Mouse (Mus musculus) adipose tissue, adult 10 weeks (tissue): ENCODE measurements around the gene Prss50. TPM values are rescaled to one million over a fixed set of nuclear protein-coding genes. Genes with fewer than 3 reads are reported as not detected.

ENCODE experiments used
- polyA plus RNA-seq: library from polyadenylated mRNA; stranded (reverse); fragments of 350-450 nt; fragmentation: Illumina TruSeq; extraction: RNeasy Lipid Tissue Mini Kit (QIAGEN cat#74804); gene quantifications from one replicate; pipeline ENCODE4 v1.2.3, GENCODE M21; 2014; ENCODE audit warnings: low read depth, low replicate concordance

Prss50 gene
- polyA plus RNA-seq, result 0.56 TPM

DNA sequence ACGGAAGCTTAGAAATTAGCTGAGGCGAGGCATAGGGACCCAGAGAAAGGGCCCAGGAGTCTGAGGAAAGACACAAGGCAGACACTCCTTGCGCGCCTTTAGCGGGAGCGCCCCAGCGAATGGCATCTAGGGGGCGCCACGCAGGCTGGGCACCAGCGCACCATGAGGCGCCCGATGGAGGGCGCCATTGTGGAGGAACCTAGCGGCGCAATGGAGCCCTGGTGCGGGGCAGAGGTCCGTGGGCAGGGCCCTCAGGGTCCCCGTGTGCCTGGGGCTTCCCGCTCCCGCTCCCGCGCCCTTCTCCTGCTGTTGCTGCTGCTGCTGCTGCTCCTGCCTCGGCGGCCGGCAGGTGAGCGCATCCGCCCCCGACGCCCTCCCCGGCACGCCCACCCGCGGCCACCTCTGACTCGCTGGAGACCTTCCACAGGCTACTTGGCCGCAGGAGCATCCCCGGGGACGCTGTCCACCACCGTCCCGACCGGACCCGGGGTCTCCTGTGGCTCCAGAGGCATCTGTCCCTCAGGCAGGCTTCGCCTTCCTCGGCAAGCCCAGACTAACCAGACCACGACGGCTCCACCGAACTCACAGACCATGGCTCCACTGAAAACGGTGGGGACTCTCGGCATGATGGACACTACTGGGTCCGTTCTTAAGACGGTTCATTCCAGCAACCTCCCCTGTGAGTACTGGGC is at the start of gene Prss50:
Gene Prss50, plus strand, starts transcription at position 187 of the 692 bp plus-strand sequence.

DNA sequence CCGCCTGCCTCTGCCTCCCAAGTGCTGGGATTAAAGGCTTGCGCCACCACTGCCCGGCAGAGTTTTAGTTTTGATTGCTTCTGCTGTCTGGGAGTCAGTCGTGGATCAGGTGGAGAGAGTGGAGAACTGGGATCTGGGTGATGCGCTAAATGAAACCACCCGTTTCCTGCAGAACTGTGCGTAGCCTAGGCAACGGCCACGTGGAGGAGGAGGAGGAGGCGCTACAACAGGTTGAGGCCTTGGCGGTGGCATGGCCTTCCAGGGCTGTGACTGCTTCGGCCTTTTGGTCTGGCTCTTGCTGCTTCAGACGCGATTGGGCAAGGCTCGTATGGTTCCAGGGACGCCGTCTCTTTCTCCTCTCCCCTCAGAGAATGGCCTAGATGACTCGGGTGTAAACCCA is 44.0 kb upstream of the Prss50 start, which contains the start of gene Prss44:
Gene Prss44, plus strand, starts transcription at position 206 of the 400 bp plus-strand sequence.

DNA sequence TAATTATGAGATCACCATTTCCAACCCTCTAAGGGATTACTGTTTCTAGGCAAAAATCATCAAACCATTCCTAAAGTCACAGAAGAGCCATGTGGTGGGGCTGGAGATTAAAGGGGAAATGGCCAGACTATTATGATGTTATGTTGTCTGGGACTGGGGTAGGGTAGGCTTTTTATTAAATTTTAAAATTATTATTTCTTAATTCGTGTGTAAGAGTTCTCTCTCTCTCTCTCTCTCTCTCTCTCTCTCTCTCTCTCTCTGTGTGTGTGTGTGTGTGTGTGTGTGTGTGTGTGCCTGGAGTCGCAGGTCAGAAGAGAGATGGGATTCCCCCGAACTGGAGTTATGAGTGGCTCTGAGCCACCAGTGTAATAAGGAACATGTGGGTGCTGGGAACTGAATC is 31.4 kb upstream of the Prss50 start, which contains the start of gene Prss43:
Gene Prss43, plus strand, starts transcription at position 301 of the 400 bp plus-strand sequence.

DNA sequence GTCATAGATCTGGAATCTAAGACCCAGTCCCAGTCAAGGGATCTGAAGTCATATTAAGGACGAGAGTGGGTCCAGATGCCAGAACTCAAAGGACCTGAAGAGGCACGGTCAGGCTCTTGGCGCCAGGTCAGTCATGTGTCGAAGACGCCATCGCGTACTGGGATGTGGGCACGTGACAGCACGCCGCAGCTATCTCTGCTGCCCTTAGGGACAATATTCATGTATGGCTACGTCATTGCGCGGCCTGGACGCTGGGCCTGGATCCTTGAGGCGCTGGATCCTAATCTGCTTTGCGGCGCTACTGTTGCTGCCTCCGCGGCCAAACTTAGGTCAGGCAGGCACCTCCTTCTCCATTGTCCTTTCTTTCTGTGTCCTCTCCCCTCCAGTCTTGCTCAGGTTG is 23.4 kb upstream of the Prss50 start, which contains the start of gene Prss45:
Gene Prss45, plus strand, starts transcription at position 178 of the 400 bp plus-strand sequence.

DNA sequence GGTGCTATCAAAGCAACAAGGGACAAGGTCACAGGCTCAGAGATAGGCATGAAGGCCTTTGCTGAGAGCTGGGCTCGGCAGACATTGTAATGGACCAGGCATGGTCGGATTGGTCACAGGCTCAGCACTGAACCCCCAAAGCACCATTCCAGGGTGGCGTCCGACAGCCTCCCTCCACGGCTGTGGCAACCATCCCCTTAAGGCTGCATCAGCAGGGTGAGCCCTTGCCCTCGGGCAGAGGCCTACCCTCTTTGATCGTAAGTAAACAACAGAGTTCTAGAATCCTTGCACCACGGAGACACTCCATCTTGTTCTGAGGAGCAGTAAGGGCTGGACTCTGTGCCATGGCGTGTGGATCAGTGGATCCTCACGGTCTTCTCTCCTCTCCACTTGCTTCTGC is 13.6 kb upstream of the Prss50 start, which contains the start of gene Prss46:
Gene Prss46, plus strand, starts transcription at position 301 of the 400 bp plus-strand sequence.

DNA sequence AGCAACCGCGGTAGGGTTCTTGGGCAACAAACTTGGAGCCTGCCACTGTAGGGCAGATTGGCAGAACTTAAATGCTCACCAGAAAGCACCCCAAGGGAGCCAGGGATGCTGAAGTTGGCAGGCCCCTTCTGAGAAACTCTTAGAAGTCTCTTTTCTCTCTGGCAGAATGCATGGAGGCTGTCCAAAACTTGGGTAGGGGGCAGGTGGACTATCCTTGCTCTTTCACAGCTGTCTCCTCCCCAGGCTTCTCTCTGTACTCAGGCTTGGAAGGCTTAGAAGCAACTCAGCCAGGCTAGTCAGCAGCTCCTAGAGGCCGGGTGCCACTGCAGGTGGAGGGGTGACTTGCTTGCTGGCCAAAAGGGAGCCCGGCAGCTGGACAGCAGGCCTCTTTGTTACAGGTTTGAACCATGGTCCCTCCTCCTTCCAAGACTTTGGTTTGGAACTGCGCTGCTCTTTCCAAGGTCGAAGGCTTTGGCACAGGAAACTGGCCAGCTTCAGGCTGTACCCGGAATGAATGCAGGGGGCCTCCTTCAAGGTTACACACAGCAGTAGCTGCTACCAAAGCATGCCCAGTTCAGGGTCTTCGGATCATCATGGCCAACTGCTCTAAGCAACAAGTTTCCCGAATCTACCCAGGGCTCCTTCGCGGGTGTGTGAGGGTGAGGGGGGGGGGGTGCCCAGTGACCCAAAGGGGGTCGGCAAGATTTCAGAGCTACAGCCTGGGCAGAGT is 21.6 kb downstream of the Prss50 start, which contains the start of gene Als2cl:
Gene Als2cl, plus strand, starts transcription at position 680 of the 730 bp plus-strand sequence.

DNA sequence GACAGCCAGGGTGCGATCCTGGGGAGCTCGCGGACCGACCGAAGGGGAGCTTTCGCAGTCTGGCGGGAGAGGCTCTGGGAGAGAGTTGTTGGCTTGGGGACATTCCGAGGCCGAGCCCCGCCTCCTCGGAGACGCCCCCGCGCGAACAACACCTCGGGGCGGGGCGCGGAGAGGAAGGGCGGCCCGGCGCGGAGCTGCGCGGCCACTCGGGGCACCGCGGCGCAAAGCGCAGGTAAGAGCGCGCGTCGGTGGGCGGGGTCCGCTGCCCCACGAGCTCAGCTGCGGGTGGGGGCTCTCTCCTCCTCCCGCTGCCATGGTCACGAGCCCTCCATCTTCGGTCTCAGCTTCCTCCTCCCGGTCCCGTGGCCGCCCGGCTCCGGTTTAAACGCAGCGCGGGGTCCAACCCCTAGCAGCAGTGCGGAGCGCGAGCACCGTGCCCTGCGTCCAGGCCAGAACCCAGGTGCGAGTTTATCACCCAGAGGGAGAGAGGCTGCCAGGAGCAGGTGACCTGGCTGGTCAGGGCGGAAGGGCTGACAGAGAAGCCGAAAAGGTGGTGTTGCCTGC is 22.3 kb downstream of the Prss50 start, which contains the start of gene Tmie:
Gene Tmie, minus strand, starts transcription at position 116 of the 564 bp plus-strand sequence.

Other genes starting within 250 kb of the Prss50 start
- gene Nradd, start 233.5 kb upstream of the Prss50 start, polyA plus RNA-seq, result 11.8 TPM
- 10.3 TPM for gene Nbeal2, start 203.8 kb upstream of the Prss50 start, polyA plus RNA-seq
- gene Ccdc12, start 201.5 kb upstream of the Prss50 start, polyA plus RNA-seq, result 64.3 TPM
- not detected for gene Myl3, start 116.1 kb upstream of the Prss50 start, polyA plus RNA-seq
- gene Pth1r, start 110.8 kb upstream of the Prss50 start, polyA plus RNA-seq, result 6.6 TPM
- gene Prss42, start 59.8 kb upstream of the Prss50 start, polyA plus RNA-seq, result 1.1 TPM
- 0.50 TPM for gene Prss44, start 44.0 kb upstream of the Prss50 start, polyA plus RNA-seq
- gene Prss43, start 31.3 kb upstream of the Prss50 start, polyA plus RNA-seq, result 0.55 TPM
- gene Prss45, start 23.4 kb upstream of the Prss50 start, polyA plus RNA-seq, result 0.77 TPM
- 1.9 TPM for gene Prss46, start 13.5 kb upstream of the Prss50 start, polyA plus RNA-seq
- gene Als2cl, start 21.9 kb downstream of the Prss50 start, polyA plus RNA-seq, result 15.2 TPM
- 1.6 TPM for gene Tmie, start 22.1 kb downstream of the Prss50 start, polyA plus RNA-seq
- not detected for gene Fam240a, start 58.9 kb downstream of the Prss50 start, polyA plus RNA-seq
- 0.15 TPM for gene Tdgf1, start 88.2 kb downstream of the Prss50 start, polyA plus RNA-seq
- not detected for gene Lrrc2, start 93.6 kb downstream of the Prss50 start, polyA plus RNA-seq
- gene Rtp3, start 132.6 kb downstream of the Prss50 start, polyA plus RNA-seq, result 2.5 TPM
- 108 TPM for gene Ltf, start 161.3 kb downstream of the Prss50 start, polyA plus RNA-seq
- 2.5 TPM for gene Ccrl2, start 199.6 kb downstream of the Prss50 start, polyA plus RNA-seq